Mouse (Mus musculus) G1E (cell line): ENCODE results near the gene Adgrl3. TPM values are rescaled to one million over a fixed set of nuclear protein-coding genes. Genes with fewer than 3 reads are reported as not detected.

ENCODE experiments used
- ATAC-seq: 2 replicates; pipeline ENCODE4 v1.8.0; 2016; ENCODE audit warnings: mild to moderate bottlenecking; ENCODE audit not compliant: insufficient number of reproducible peaks, poor library complexity, low FRiP score, severe bottlenecking; ENCODE audit errors: extremely low read depth
- DNase-seq: peaks from one replicate; pipeline ENCODE4 v3.0.0; 2012; ENCODE audit warnings: low spot score
- H3K27me3 ChIP-seq: 2 replicates; pipeline ENCODE4 v1.6.1; 2012; ENCODE audit warnings: mild to moderate bottlenecking, low read length, inconsistent platforms; ENCODE audit not compliant: insufficient read depth
- H3K36me3 ChIP-seq: replicated peaks from 2 replicates; pipeline ENCODE3; 2012; ENCODE audit warnings: mild to moderate bottlenecking, inconsistent platforms
- H3K4me1 ChIP-seq: 2 replicates; pipeline ENCODE4 v1.6.1; 2012; ENCODE audit warnings: low read depth, low read length, inconsistent platforms, mixed read lengths; ENCODE audit not compliant: insufficient read depth
- H3K4me3 ChIP-seq: 2 replicates; pipeline ENCODE4 v1.5.1; 2012; ENCODE audit warnings: low read depth, mild to moderate bottlenecking, inconsistent platforms, low read length, moderate library complexity, mixed read lengths
- H3K9me3 ChIP-seq: replicated peaks from 2 replicates; pipeline ENCODE4 v1.6.1; 2012; ENCODE audit warnings: inconsistent platforms
- CTCF ChIP-seq: IDR thresholded peaks from 2 replicates; pipeline ENCODE4 v1.5.1; 2012; ENCODE audit warnings: low read depth, low read length, inconsistent platforms, mixed read lengths
- GATA1 ChIP-seq: IDR thresholded peaks from 2 replicates; pipeline ENCODE4 v1.6.1; 2012; ENCODE audit warnings: borderline replicate concordance, low read length, inconsistent platforms, mixed read lengths
- GATA2 ChIP-seq: IDR thresholded peaks from 2 replicates; pipeline ENCODE4 v1.6.1; 2012; ENCODE audit warnings: low read depth, low read length, inconsistent platforms, borderline replicate concordance
- POLR2AphosphoS5 ChIP-seq: IDR thresholded peaks from 2 replicates; pipeline ENCODE4 v1.6.1; 2012; ENCODE audit warnings: low read depth, low read length, inconsistent platforms; ENCODE audit not compliant: insufficient replicate concordance
- TAL1 ChIP-seq: conservative IDR thresholded peaks from 2 replicates; pipeline ENCODE4 v1.6.1; 2012; ENCODE audit warnings: low read depth, low read length, inconsistent platforms, mixed read lengths
- polyA plus RNA-seq: library from polyadenylated mRNA; stranded (reverse); fragments of >175 nt; gene quantifications from 2 replicates; pipeline ENCODE4 v1.2.3, GENCODE M21; 2012
- total RNA-seq, 2 experiments: library from RNA; stranded (forward) in 1 of 2; stranded (reverse) in 1 of 2; fragments of 200-1000 nt in 1 of 2; fragments of >200 nt in 1 of 2; fragmentation: Nextera tagmentation in 1 of 2; gene quantifications; 2 replicates each; pipeline ENCODE4 v1.2.3; 2014 to 2017

Gene Adgrl3
- total and polyA plus RNA-seq, 3 experiments = 0.98 TPM; not detected in 2

- no peaks in the 10 kb centered on the region for H3K27me3 ChIP-seq
- DNase-seq = no peak
- H3K36me3 ChIP-seq = no peaks in the 10 kb centered on the region
- no peaks in the 10 kb centered on the region for H3K4me1 ChIP-seq
- H3K4me3 ChIP-seq = no peak overlapping the region
- no peak for ATAC-seq
- TF ChIP-seq TAL1 (no peak), CTCF (no peak), GATA2 (no peak), GATA1 (no peak), POLR2AphosphoS5 (no peak)
- 0 out of 2 replicates have a peak, but pooled peaks cover 2% of the 10 kb centered on the region for H3K9me3 ChIP-seq
These were observed 709.7 kb downstream of the Adgrl3 start for GRCm38 (mm10) chr5:81729620-81730019.

DNA sequence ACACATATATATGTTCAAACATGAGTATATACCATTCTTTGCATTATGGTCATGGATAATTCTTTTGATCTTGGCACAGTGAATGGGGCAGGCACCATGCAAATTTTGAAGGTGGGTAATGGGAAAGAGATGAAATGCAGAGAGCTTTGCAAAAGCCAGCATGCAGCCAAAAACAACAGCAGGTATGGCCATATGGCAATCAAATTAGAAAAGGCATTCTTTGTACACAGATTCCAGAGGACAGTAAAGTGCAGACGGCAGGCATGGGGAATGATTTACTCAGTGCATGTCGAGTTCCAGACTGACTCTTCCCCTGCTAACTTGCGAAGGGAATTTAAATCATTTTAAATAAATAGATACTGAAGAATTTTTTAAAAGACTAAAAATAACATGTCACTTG, 716.1 kb downstream of the Adgrl3 start:
- Histone ChIP-seq H3K4me1 (no peaks in the 10 kb centered on the region), H3K36me3 (no peaks in the 10 kb centered on the region), H3K27me3 (no peaks in the 10 kb centered on the region), H3K4me3 (no peak overlapping the region), H3K9me3 (no peaks in the 10 kb centered on the region)
- no peak for ATAC-seq
- no peak for TF ChIP-seq POLR2AphosphoS5
- no peak for TF ChIP-seq GATA1
- TF ChIP-seq GATA2 = no peak
- TF ChIP-seq CTCF = no peak
- TF ChIP-seq TAL1 = no peak
- no peak for DNase-seq

GRCm38 (mm10) chr5:81738286-81739032, 718.5 kb downstream of the Adgrl3 start:
- H3K4me3 ChIP-seq = no peak overlapping the region
- H3K36me3 ChIP-seq = no peaks in the 10 kb centered on the region
- H3K27me3 ChIP-seq = no peaks in the 10 kb centered on the region
- ATAC-seq (no peak), DNase-seq (no peak)
- TF ChIP-seq CTCF (no peak), GATA2 (no peak), GATA1 (no peak), POLR2AphosphoS5 (no peak), TAL1 (no peak)
- H3K4me1 ChIP-seq = no peaks in the 10 kb centered on the region
- 0 out of 2 replicates have a peak, but pooled peaks cover 2% of the 10 kb centered on the region for H3K9me3 ChIP-seq

- Histone ChIP-seq H3K4me1 (no peaks in the 10 kb centered on the region), H3K9me3 (no peaks in the 10 kb centered on the region), H3K4me3 (no peak overlapping the region), H3K36me3 (no peaks in the 10 kb centered on the region), H3K27me3 (no peaks in the 10 kb centered on the region)
- ATAC-seq = no peak
- TF ChIP-seq TAL1 (no peak), POLR2AphosphoS5 (no peak), GATA2 (no peak), GATA1 (no peak), CTCF (no peak)
- no peak for DNase-seq
These were observed 732.5 kb downstream of the Adgrl3 start for GRCm38 (mm10) chr5:81752426-81752825.

DNA sequence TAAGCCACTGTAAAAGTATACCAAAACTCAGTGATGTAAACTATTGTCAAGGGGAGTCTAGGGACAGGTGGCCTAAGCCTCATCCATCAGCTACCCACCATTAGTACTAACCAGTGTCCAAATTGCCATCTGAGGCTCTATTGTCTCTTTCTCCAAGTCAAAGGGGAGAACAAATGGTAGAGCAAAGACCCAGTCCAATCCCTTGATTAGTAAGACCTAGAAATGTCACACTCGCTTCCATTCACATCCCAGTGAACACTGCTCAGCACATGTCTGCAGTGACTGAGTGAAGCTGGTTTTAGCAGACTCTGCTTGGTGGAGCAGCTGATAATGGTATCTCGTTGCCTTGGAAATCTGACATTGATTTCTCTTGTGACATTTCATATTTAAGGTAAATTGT, 735.8 kb downstream of the Adgrl3 start:
- ATAC-seq = no peak
- no peak for DNase-seq
- no peaks in the 10 kb centered on the region for H3K4me1 ChIP-seq
- H3K36me3 ChIP-seq = no peaks in the 10 kb centered on the region
- no peak for TF ChIP-seq POLR2AphosphoS5
- TF ChIP-seq CTCF = no peak
- TF ChIP-seq TAL1 = no peak
- no peak for TF ChIP-seq GATA1
- TF ChIP-seq GATA2 = no peak
- H3K4me3 ChIP-seq = no peak overlapping the region
- 0 out of 2 replicates have a peak, but pooled peaks cover 2% of the 10 kb centered on the region for H3K9me3 ChIP-seq
- H3K27me3 ChIP-seq = no peaks in the 10 kb centered on the region

DNA sequence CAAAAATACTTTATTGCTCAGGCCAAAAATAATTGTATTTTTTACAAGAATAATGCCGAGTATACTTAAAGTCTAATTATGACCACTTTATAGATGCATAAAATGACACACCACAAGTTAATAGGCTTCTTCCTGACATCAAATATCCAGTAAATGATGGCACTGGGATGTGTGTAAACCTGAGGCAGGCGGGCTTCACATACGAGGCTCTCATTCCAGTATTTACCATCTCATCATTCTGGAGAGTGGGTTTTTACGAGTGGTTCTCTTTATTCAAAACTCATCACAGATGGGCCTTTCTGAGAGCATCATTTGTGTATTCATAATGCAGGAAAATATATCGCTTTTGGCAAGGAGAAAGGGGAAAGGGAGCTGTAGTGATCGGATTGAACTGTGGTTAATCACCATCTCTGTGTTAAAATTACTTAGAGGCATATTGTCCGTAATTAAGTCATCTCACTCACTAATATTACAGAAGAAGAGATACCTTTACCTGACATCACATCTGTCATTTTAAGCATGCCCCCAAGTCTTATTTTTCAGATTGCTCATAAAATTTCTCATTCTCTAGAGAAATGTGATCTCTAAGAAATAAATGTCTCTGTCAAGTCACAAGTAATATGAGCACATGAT, 737.3 kb downstream of the Adgrl3 start:
- no peak for TF ChIP-seq CTCF
- no peak for TF ChIP-seq GATA1
- TF ChIP-seq POLR2AphosphoS5 = no peak
- no peak for TF ChIP-seq TAL1
- TF ChIP-seq GATA2 = no peak
- Histone ChIP-seq H3K27me3 (no peaks in the 10 kb centered on the region), H3K36me3 (no peaks in the 10 kb centered on the region), H3K4me3 (no peak overlapping the region), H3K9me3 (0 out of 2 replicates have a peak, but pooled peaks cover 2% of the 10 kb centered on the region), H3K4me1 (no peaks in the 10 kb centered on the region)
- ATAC-seq = no peak
- no peak for DNase-seq
